Mouse (Mus musculus) limb, embryonic 15.5 days (tissue): Measurements from ENCODE around the gene 1700040F15Rik. TPM values are rescaled to one million over a fixed set of nuclear protein-coding genes. Genes with fewer than 3 reads are reported as not detected.
"Not testable (repeated sequence)": the region's sequence is repeated elsewhere in the genome, so short reads cannot be mapped to it uniquely, and the experiment has no call there.

Source experiments
- ATAC-seq: fragments of 200-750 bp; cut with Nextera tagmentation; 2 replicates; pipeline ENCODE4 v1.8.0; 2017; ENCODE audit warnings: low read depth, moderate TSS enrichment; ENCODE audit not compliant: insufficient number of reproducible peaks, low FRiP score, low TSS enrichment
- H3K27ac ChIP-seq: fragments of 300-500 bp; sonication (generic); 2 replicates; pipeline ENCODE4 v1.5.1; 2015; ENCODE audit warnings: moderate library complexity, mild to moderate bottlenecking, inconsistent platforms
- H3K27me3 ChIP-seq: fragments of 300-500 bp; sonication (generic); 2 replicates; pipeline ENCODE4 v1.6.1; 2015; ENCODE audit warnings: inconsistent platforms
- H3K36me3 ChIP-seq: fragments of 300-500 bp; sonication (generic); 2 replicates; pipeline ENCODE4 v1.6.1; 2015; ENCODE audit warnings: inconsistent platforms
- H3K4me1 ChIP-seq: fragments of 300-500 bp; sonication (generic); 2 replicates; pipeline ENCODE4 v1.6.1; 2015; ENCODE audit warnings: inconsistent platforms
- H3K4me2 ChIP-seq: fragments of 300-500 bp; sonication (generic); 2 replicates; pipeline ENCODE4 v1.6.1; 2015; ENCODE audit warnings: mild to moderate bottlenecking, inconsistent platforms
- H3K4me3 ChIP-seq: fragments of 300-500 bp; sonication (generic); 2 replicates; pipeline ENCODE4 v1.5.1; 2015; ENCODE audit warnings: mild to moderate bottlenecking, inconsistent platforms
- H3K9ac ChIP-seq: fragments of 300-500 bp; sonication (generic); 2 replicates; pipeline ENCODE4 v1.6.1; 2015; ENCODE audit warnings: inconsistent platforms
- H3K9me3 ChIP-seq: fragments of 300-500 bp; sonication (generic); 2 replicates; pipeline ENCODE4 v1.6.1; 2016; ENCODE audit warnings: inconsistent platforms
- WGBS: fragments of 180-500 bp; shearing (Covaris S2); methylation state at CpG from one replicate; pipeline ENCODE4 v1.1.7; 2015; 5-methylcytosine and 5-hydroxymethylcytosine counted together
- polyA plus RNA-seq: library from polyadenylated mRNA; unstranded; fragments of >200 nt; fragmentation: Nextera tagmentation; extraction: Ambion mirVana; gene quantifications from 2 replicates; pipeline ENCODE4 v1.2.1, GENCODE M21; 2015

1700040F15Rik gene
- polyA plus RNA-seq = not detected in 2 replicates

DNA sequence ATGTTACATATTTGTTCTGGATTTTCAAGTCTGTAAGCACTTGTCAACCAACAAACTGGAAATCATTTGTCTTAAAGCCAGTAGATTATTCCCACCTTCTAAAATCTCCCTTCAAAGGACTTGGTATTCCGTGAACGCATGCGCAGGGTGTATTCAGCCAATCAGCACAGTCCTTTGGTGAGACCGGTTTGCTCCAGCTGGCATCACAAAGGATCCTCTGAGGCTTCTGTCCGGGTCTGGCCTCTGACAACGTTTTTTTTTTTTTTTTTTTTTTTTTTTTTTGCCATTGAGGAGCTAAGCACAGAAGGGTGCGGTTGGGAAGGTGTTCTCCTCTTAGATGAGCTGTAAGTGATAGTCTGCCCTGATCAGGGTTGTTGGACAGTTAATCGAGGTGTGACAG lies at the start of gene 1700040F15Rik:
TSS of gene 1700040F15Rik (plus strand) at position 301 of the 400 bp plus-strand sequence.
- H3K27me3 ChIP-seq, H3K27ac ChIP-seq, H3K9me3 ChIP-seq, H3K4me3 ChIP-seq, H3K4me1 ChIP-seq, H3K36me3 ChIP-seq, H3K9ac ChIP-seq, H3K4me2 ChIP-seq, ATAC-seq: not testable (repeated sequence)
- no CpG with 5 or more reads among the region's 8 CpGs for WGBS
